Mouse (Mus musculus): ENCODE data around the gene Vmn2r74. TPM values are rescaled to one million over a fixed set of nuclear protein-coding genes. Genes with fewer than 3 reads are reported as not detected.

Vmn2r74 gene
- total RNA-seq (2014; fragmentation: Nextera tagmentation) (not detected in 2 replicates), total RNA-seq (2017) (0.06 and 0.11 TPM in 2 replicates), polyA plus RNA-seq (2012) (not detected in 2 replicates)

- no peak for TF ChIP-seq GATA2 (IDR thresholded peaks at IDR 0.05; ENCODE audit: borderline replicate concordance, low read depth, low read length)
- ATAC-seq (ENCODE audit: extremely low read depth, insufficient number of reproducible peaks, low FRiP score, poor library complexity, severe bottlenecking) (no peak), DNase-seq (ENCODE audit: low spot score) (no peak)
- no peak within 1 kb of the TSS for H3K4me3 ChIP-seq (ENCODE audit: low read depth, low read length)
- H3K4me1 ChIP-seq (ENCODE audit: insufficient read depth, low read depth, low read length) = no peaks in the 10 kb centered on the region
- H3K36me3 ChIP-seq (replicated peaks) = no peaks in the 10 kb centered on the region
- H3K27me3 ChIP-seq (ENCODE audit: insufficient read depth, low read length) = no peaks in the 10 kb centered on the region
- H3K9me3 ChIP-seq (replicated peaks) = no peaks in the 10 kb centered on the region
Observed at GRCm38 (mm10) chr7:85961529-85961928, at the start of gene Vmn2r74. TSS of gene Vmn2r74 (minus strand) at chr7:85961629.

GRCm38 (mm10) chr7:86007533-86007932 lies 46.1 kb upstream of the Vmn2r74 start:
- TF ChIP-seq CTCF (IDR thresholded peaks at IDR 0.05; ENCODE audit: low read depth, low read length) (no peak), GATA1 (IDR thresholded peaks at IDR 0.05; ENCODE audit: borderline replicate concordance, low read length) (no peak), POLR2AphosphoS5 (IDR thresholded peaks at IDR 0.05; ENCODE audit: insufficient replicate concordance, low read depth, low read length) (no peak), GATA2 (IDR thresholded peaks at IDR 0.05; ENCODE audit: borderline replicate concordance, low read depth, low read length) (no peak), TAL1 (conservative IDR thresholded peaks at IDR 0.05; ENCODE audit: low read depth, low read length) (no peak)
- H3K36me3 ChIP-seq (replicated peaks) = no peaks in the 10 kb centered on the region
- ATAC-seq (ENCODE audit: extremely low read depth, insufficient number of reproducible peaks, low FRiP score, poor library complexity, severe bottlenecking) (no peak), DNase-seq (ENCODE audit: low spot score) (no peak)
- H3K4me1 ChIP-seq (ENCODE audit: insufficient read depth, low read depth, low read length) = no peaks in the 10 kb centered on the region
- H3K27me3 ChIP-seq (ENCODE audit: insufficient read depth, low read length) = no peaks in the 10 kb centered on the region
- H3K4me3 ChIP-seq (ENCODE audit: low read depth, low read length) = no peak overlapping the region
- peaks cover 28% of the 10 kb centered on the region for H3K9me3 ChIP-seq (replicated peaks)

Other genes with a start within 250 kb of the Vmn2r74 start
- not detected in 2 replicates for gene Vmn2r72, start 206.5 kb downstream of the Vmn2r74 start, total RNA-seq (2014; fragmentation: Nextera tagmentation)
- gene Vmn2r72, start 206.5 kb downstream of the Vmn2r74 start, total RNA-seq (2017) = 0.05 and 0.06 TPM in 2 replicates
- not detected in 2 replicates for gene Vmn2r72, start 206.5 kb downstream of the Vmn2r74 start, polyA plus RNA-seq (2012)
- gene Vmn2r73, start 85.4 kb downstream of the Vmn2r74 start, total RNA-seq (2014; fragmentation: Nextera tagmentation) = not detected in 2 replicates
- 0.05 and 0.06 TPM in 2 replicates for gene Vmn2r73, start 85.4 kb downstream of the Vmn2r74 start, total RNA-seq (2017)
- gene Vmn2r73, start 85.4 kb downstream of the Vmn2r74 start, polyA plus RNA-seq (2012) = not detected in 2 replicates
- gene Vmn2r75, start 210.1 kb upstream of the Vmn2r74 start, total RNA-seq (2014; fragmentation: Nextera tagmentation) = not detected in 2 replicates
- gene Vmn2r75, start 210.1 kb upstream of the Vmn2r74 start, total RNA-seq (2017) = under 0.01 and 0.06 TPM in 2 replicates
- not detected in 2 replicates for gene Vmn2r75, start 210.1 kb upstream of the Vmn2r74 start, polyA plus RNA-seq (2012)